Mouse (Mus musculus) midbrain, postnatal 0 days (tissue): ENCODE data around the gene Eno1. TPM values are rescaled to one million over a fixed set of nuclear protein-coding genes. Genes with fewer than 3 reads are reported as not detected.
A peak's percentile ranks its signal among the peaks of the same experiment; 100 is the strongest.

ENCODE experiments used
- ATAC-seq: fragments of 200-750 bp; cut with Nextera tagmentation; 2 replicates; pipeline ENCODE4 v1.8.0; 2017; ENCODE audit warnings: moderate number of reproducible peaks, mild to moderate bottlenecking, moderate TSS enrichment, moderate library complexity; ENCODE audit not compliant: low FRiP score
- DNase-seq: peaks from one replicate; pipeline ENCODE4 v3.0.0-alpha.2; 2015; ENCODE audit warnings: low spot score
- H3K27ac ChIP-seq: fragments of 300-500 bp; sonication (generic); 2 replicates; pipeline ENCODE4 v1.5.1; 2014; ENCODE audit warnings: low read depth, mild to moderate bottlenecking, low read length, mixed read lengths
- H3K27me3 ChIP-seq: fragments of 300-500 bp; sonication (generic); 2 replicates; pipeline ENCODE4 v1.6.1; 2014; ENCODE audit warnings: low read length, control low read depth, mixed read lengths; ENCODE audit not compliant: insufficient read depth
- H3K36me3 ChIP-seq: fragments of 300-500 bp; sonication (generic); 2 replicates; pipeline ENCODE4 v1.6.1; 2014; ENCODE audit warnings: low read length, control low read depth, mixed read lengths; ENCODE audit not compliant: insufficient read depth
- H3K4me1 ChIP-seq: fragments of 300-500 bp; sonication (generic); 2 replicates; pipeline ENCODE4 v1.6.1; 2014; ENCODE audit warnings: mild to moderate bottlenecking, control low read depth, antibody characterized with exemption, low read length, mixed read lengths; ENCODE audit not compliant: insufficient read depth
- H3K4me2 ChIP-seq: fragments of 300-500 bp; sonication (generic); 2 replicates; pipeline ENCODE4 v1.6.1; 2014; ENCODE audit warnings: low read depth, mild to moderate bottlenecking, low read length, mixed read lengths; ENCODE audit not compliant: poor library complexity, severe bottlenecking
- H3K4me3 ChIP-seq: fragments of 300-500 bp; sonication (generic); 2 replicates; pipeline ENCODE4 v1.5.1; 2014; ENCODE audit warnings: low read depth, mild to moderate bottlenecking, low read length, moderate library complexity
- H3K9ac ChIP-seq: fragments of 300-500 bp; sonication (generic); replicated peaks from 2 replicates; pipeline ENCODE4 v1.6.1; 2014; ENCODE audit warnings: mild to moderate bottlenecking, low read length, moderate library complexity, mixed read lengths; ENCODE audit not compliant: poor library complexity, severe bottlenecking
- H3K9me3 ChIP-seq: fragments of 300-500 bp; sonication (generic); 2 replicates; pipeline ENCODE4 v1.6.1; 2016; ENCODE audit warnings: low read length, control low read depth
- CTCF ChIP-seq: IDR thresholded peaks from 2 replicates; pipeline ENCODE4 v1.5.1; 2016; ENCODE audit warnings: antibody characterized with exemption, mild to moderate bottlenecking
- WGBS: fragments of 180-500 bp; shearing (Covaris S2); extraction: QIAGEN DNeasy Blood & Tissue Kit; methylation state at CpG from one replicate; pipeline ENCODE4 v1.1.7; 2014; 5-methylcytosine and 5-hydroxymethylcytosine counted together
- polyA plus RNA-seq: library from polyadenylated mRNA; unstranded; fragments of >200 nt; fragmentation: Nextera tagmentation; extraction: Ambion mirVana; gene quantifications from 2 replicates; pipeline ENCODE4 v1.2.1, GENCODE M21; 2015
- total RNA-seq: library from RNA; depleted of rRNA; stranded (reverse); fragments of >200 nt; gene quantifications from 2 replicates; pipeline ENCODE4 v1.2.3, GENCODE M21; 2014

Eno1 gene
- total and polyA plus RNA-seq, 2 experiments from 2014 or later, result 440 to 1,069 TPM

DNA sequence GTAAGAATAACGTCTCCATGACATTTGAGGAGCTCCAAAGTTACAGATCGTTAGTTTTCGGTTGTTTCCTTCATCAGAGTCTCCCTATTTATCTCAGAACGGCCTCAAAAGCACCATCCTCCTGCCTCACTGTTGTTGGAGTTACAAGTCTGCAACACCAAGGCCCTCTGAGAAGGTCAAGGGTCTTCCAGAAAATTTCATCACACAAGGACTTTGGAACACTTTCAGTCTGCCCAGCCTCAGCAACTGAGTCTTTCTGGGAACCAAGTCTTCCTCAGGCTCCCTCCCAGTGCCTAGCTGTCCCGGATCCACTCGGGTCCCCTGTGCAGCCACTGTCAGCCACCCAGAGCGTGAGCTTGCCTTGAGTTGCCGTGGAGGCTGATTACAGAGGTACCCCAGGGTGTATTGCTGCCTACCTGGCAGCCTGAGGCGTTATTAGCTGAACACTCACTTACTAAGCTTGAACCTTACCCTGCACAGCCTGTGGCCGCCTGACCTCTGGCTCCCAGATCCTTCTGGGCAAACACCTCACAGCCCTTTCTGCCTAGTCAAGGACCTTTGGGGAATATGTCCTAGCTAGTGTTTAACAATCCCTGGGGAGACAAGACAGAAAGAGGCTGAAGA lies 15.4 kb upstream of the Eno1 start:
- Histone ChIP-seq H3K4me2 (no peak overlapping the region), H3K9ac (no peak overlapping the region), H3K4me1 (no peaks in the 10 kb centered on the region), H3K9me3 (no peaks in the 10 kb centered on the region), H3K4me3 (no peak overlapping the region), H3K27me3 (no peaks in the 10 kb centered on the region), H3K27ac (no peak overlapping the region), H3K36me3 (no peaks in the 10 kb centered on the region)
- ATAC-seq (no peak), DNase-seq (no peak)
- WGBS, result 51% methylated on average over 10 of the region's 10 CpGs
- TF ChIP-seq CTCF, result no peak

DNA sequence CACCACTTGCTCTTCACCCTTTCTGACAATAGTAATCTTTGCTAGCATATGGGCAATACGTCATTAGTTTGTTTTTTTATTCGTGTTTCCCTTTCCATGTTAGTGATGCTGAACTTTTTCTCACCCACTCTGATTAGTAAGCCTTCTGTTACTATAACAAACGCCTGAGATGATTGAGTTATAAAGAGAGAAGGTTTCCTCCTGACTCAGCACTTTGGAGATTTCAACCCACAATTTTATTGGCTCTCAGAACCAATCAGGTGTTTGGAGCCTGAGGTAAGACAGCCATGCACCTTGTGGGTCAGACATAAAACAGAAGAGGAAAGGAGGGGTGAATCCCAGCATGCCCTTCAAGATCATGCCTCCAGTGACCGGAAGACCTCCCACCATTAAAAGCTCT lies 12.7 kb upstream of the Eno1 start:
- H3K4me3 ChIP-seq, result no peak overlapping the region
- H3K9ac ChIP-seq, result no peak overlapping the region
- H3K36me3 ChIP-seq, result no peaks in the 10 kb centered on the region
- no peaks in the 10 kb centered on the region for H3K27me3 ChIP-seq
- DNase-seq (no peak), ATAC-seq (no peak)
- no peak for TF ChIP-seq CTCF
- no peaks in the 10 kb centered on the region for H3K9me3 ChIP-seq
- H3K4me2 ChIP-seq, result no peak overlapping the region
- H3K4me1 ChIP-seq, result 0 out of 2 replicates have a peak, but pooled peaks cover 4% of the 10 kb centered on the region
- H3K27ac ChIP-seq, result no peak overlapping the region
- 93% methylated on average over 4 of the region's 4 CpGs for WGBS

DNA sequence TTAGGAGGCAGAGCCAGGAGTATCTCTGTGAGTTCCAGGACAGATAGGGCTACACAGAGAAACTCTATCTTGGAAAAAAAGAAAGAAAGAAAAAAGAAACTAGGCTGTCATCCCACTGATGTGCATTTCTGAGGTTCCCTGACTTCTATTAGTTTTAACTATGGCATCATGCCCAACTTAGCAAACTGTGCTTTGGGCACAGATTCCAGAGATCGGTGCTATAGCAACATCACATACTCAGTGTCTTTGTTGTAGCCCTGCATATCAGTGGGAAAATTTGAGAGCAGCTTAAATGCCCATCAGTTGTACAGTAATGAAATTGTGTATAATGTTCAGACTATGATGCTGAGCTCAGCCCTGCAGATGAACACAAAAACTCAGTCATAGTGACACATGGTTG lies 10.8 kb upstream of the Eno1 start:
- WGBS, result 74% methylated on average over 1 of the region's 1 CpGs
- H3K27ac ChIP-seq, result no peak overlapping the region
- TF ChIP-seq CTCF, result no peak

DNA sequence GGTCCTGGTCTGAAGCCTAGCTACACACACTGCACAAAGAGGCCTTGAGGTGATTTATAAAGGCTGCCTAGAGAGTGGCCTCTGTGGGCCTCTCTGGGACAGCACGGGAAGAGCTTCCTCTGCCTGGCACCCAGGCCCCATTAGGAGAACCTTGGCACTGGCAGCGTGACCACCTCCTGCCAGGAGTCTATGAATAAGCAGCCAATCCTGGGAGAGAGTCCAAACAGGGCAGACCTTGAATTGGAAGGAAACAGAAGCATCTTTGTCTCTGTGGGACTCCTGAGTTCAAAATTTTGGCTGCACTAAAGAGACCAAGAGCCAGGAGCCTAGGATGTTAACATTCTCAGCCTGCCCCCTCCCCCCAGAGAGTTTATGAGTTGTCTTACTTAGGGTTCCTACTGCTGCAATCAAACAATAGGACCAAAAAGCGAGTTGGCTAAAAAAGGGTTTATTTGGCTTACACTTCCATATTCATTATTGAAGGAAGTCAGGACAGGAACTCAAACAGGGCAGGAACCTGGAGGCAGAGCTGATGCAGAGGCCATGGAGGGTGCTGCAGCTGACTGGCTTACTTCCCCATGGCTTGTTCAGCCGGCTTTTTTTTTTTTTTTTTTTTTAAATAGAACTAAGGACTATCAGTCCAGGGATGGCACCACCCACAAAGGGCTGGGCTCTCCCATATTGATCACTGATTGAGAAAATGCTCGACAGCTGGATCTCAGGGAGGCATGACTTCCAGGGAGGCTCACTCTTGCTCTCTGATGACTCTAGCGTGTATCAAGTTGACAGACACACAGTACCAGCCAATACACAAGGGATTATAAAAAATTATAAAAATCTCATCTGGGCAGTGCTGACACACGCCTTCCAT lies 9.5 kb upstream of the Eno1 start:
- Histone ChIP-seq H3K4me1 (0 out of 2 replicates have a peak, but pooled peaks cover 4% of the 10 kb centered on the region), H3K9me3 (no peaks in the 10 kb centered on the region), H3K36me3 (no peaks in the 10 kb centered on the region), H3K4me2 (no peak overlapping the region), H3K27ac (peak overlapping the region; percentile 38; the same call in 1 of the 2 replicates), H3K4me3 (no peak overlapping the region), H3K27me3 (no peaks in the 10 kb centered on the region), H3K9ac (no peak overlapping the region)
- ATAC-seq (peak; percentile 91), DNase-seq (peak; percentile 95)
- 51% methylated on average over 7 of the region's 7 CpGs for WGBS
- no peak for TF ChIP-seq CTCF

More for the DNA sequence above, 10.8 kb upstream of the Eno1 start:
- DNase-seq (no peak), ATAC-seq (no peak)
- H3K4me3 ChIP-seq, result no peak overlapping the region
- H3K27me3 ChIP-seq, result no peaks in the 10 kb centered on the region
- no peaks in the 10 kb centered on the region for H3K36me3 ChIP-seq
- no peak overlapping the region for H3K9ac ChIP-seq
- H3K4me2 ChIP-seq, result no peak overlapping the region
- no peaks in the 10 kb centered on the region for H3K9me3 ChIP-seq
- H3K4me1 ChIP-seq, result 0 out of 2 replicates have a peak, but pooled peaks cover 4% of the 10 kb centered on the region

DNA sequence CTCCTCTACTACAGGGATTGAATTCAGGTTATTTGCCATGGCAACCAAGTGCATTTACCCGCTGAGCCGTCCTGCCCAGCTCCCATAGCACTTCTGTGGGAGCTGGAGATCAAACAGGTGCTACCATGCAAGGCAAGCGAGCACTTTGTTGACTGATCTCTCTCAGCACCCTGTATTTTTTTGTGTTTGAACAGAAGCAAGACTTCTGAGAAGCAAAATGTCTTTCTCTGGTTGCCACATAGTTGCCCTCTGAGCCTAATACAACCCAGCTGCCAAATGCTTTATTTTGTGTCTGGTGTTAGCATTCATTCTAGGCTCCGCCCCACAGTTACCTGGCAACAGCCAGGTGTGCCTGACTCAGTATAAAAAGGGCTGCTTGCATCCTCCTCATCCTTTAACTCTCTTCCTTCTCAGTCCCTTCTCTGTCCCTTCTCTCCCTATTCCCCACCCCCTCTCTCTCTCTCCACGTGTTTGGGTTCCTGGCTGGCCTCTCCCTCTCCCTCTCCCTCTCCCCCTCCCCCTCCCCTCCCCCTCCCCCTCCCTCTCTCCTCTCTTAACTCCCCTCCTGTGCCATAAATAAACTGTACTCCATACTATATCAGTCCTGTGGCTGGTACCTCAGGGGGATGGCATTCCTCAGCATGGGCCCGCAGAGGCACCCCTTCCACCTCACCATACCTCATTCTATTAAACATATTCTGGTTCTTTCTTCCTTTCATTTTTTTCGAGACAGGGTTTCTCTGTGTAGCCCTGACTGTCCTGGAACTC lies 7.8 kb upstream of the Eno1 start:
- no peak for TF ChIP-seq CTCF
- H3K4me2 ChIP-seq, result no peak overlapping the region
- H3K27me3 ChIP-seq, result no peaks in the 10 kb centered on the region
- H3K27ac ChIP-seq, result no peak overlapping the region
- ATAC-seq (no peak), DNase-seq (no peak)
- 46% methylated on average over 7 of the region's 7 CpGs for WGBS
- H3K36me3 ChIP-seq, result no peaks in the 10 kb centered on the region
- 0 out of 2 replicates have a peak, but pooled peaks cover 4% of the 10 kb centered on the region for H3K4me1 ChIP-seq
- no peaks in the 10 kb centered on the region for H3K9me3 ChIP-seq
- no peak overlapping the region for H3K9ac ChIP-seq
- no peak overlapping the region for H3K4me3 ChIP-seq
